24 mouse cellular contexts compared by ENCODE assay signal in genomic region chr7:24640450-24640849, GRCm38 (mm10). TPM values are rescaled to one million over a fixed set of nuclear protein-coding genes. Genes with fewer than 3 reads are reported as not detected.
"Had no signal": no experiment of that assay in that cellular context is flagged by ENCODE, and none has a peak within 500 bp of the region (broad histone marks: within the 10 kb centered on the region; RNA-seq: fewer than 3 reads in every experiment).

No protein-coding gene starts in this region.

- H3K27ac ChIP-seq: neural tube, embryonic 13.5 days; neural tube, embryonic 15.5 days; stomach, embryonic 15.5 days; stomach, postnatal 0 days had no signal

- H3K36me3 ChIP-seq: neural tube, embryonic 13.5 days; neural tube, embryonic 15.5 days; stomach, embryonic 15.5 days had no signal

- H3K9me3 ChIP-seq: neural tube, embryonic 13.5 days; neural tube, embryonic 15.5 days; stomach, embryonic 15.5 days had no signal

- DNase-seq: retina, postnatal 1 day; right cerebral cortex, adult 18-20 months; right cerebral cortex, postnatal 14 days; right cerebral cortex, postnatal 25 days; right cerebral cortex, postnatal 4 days; spleen, adult 18-20 months; thymus, adult 18-20 months; thymus, adult 2 months; thymus, postnatal 14 days; thymus, postnatal 25 days; thymus, postnatal 36 days; thymus, postnatal 4 days had no signal

- H3K4me3 ChIP-seq: neural tube, embryonic 13.5 days; neural tube, embryonic 15.5 days; stomach, embryonic 15.5 days had no signal

- H3K4me2 ChIP-seq: neural tube, embryonic 13.5 days; neural tube, embryonic 15.5 days; stomach, embryonic 15.5 days had no signal

- H3K9ac ChIP-seq: neural tube, embryonic 13.5 days; neural tube, embryonic 15.5 days; stomach, embryonic 15.5 days had no signal

RNA-seq across cellular contexts. Expression of gene Lypd3, which starts 4.1 kb away (rescaled TPM):
- total RNA-seq: neutrophil, adult 5-6 weeks had no signal
- polyA plus RNA-seq: spleen, adult 2 months had no signal

RNA-seq across cellular contexts. Expression of gene Phldb3, which starts 29.9 kb away (rescaled TPM):
- polyA plus RNA-seq: neural tube, embryonic 13.5 days; neural tube, embryonic 14.5 days; neural tube, embryonic 15.5 days had no signal

RNA-seq across cellular contexts. Expression of gene Tex101, which starts 36.0 kb away (rescaled TPM):
- total RNA-seq: neutrophil, adult 5-6 weeks had no signal
- polyA plus RNA-seq: neural tube, embryonic 13.5 days; neural tube, embryonic 14.5 days; neural tube, embryonic 15.5 days; small intestine, adult 2 months; spleen, adult 2 months; stomach, embryonic 14.5 days; stomach, embryonic 15.5 days; stomach, embryonic 16.5 days; thymus, postnatal 0 days; urinary bladder, adult 2 months had no signal

RNA-seq across cellular contexts. Expression of gene Zfp575, which starts 53.0 kb away (rescaled TPM):
- total RNA-seq: neutrophil, adult 5-6 weeks had no signal
